Mouse (Mus musculus): ENCODE measurements around the gene Zc2hc1c. TPM values are rescaled to one million over a fixed set of nuclear protein-coding genes. Genes with fewer than 3 reads are reported as not detected.

The Zc2hc1c gene
- polyA plus RNA-seq, 1 experiment from 2014 or later = 0.96 TPM

DNA sequence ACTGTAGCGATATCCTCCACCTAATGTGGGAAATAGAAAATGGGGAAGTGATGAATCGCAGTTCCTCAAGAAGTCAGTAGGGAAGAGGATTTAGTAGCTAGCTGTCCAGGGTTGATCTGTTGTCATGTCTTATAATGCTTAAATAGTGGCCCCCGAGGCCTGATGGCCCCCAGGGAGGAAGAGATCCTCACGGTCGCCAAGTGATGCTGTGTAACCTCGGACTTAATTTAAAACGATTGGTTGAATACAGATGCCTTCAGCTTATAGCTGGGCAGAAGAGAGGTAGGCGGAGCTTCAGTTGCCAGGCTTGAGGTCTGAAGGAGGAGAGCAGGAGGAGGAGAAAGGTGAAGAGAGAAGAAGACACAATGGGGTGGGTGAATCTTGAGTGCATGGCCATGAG lies 4.1 kb upstream of the Zc2hc1c start:
- Histone ChIP-seq H3K4me1 (replicated peaks) (peaks cover 18% of the 10 kb centered on the region), H3K9me3 (replicated peaks) (no peaks in the 10 kb centered on the region), H3K27me3 (replicated peaks) (no peaks in the 10 kb centered on the region), H3K27ac (ENCODE audit: poor library complexity, severe bottlenecking) (no peak overlapping the region), H3K9ac (no peak overlapping the region), H3K4me2 (no peak overlapping the region), H3K36me3 (no peaks in the 10 kb centered on the region), H3K4me3 (no peak overlapping the region)
- 65% methylated on average over 8 of the region's 8 CpGs for WGBS
- ATAC-seq (ENCODE audit: insufficient number of reproducible peaks, low FRiP score) = no peak

DNA sequence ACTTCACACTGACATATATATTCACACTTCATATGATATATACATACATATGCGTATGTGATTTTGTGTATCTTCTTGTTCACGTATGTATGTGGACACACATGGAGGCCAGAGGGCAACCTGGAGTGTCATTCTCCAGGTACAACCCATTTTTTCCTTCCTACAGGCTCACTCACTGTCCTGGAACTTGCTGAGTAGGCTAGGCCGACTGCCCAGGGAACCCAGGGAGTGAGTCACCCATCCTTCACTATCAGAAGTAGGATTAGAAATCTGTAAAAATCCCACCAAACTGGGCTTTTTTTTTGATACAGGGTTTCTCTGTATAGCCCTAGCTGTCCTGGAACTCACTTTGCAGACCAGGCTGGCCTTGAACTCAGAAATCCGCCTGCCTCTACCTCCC lies 3.4 kb upstream of the Zc2hc1c start:
- Histone ChIP-seq H3K4me1 (replicated peaks) (peaks cover 16% of the 10 kb centered on the region), H3K4me3 (no peak overlapping the region), H3K4me2 (no peak overlapping the region), H3K9ac (no peak overlapping the region), H3K27me3 (replicated peaks) (0 out of 2 replicates have a peak, but pooled peaks cover 5% of the 10 kb centered on the region), H3K36me3 (no peaks in the 10 kb centered on the region), H3K27ac (ENCODE audit: poor library complexity, severe bottlenecking) (no peak overlapping the region), H3K9me3 (replicated peaks) (no peaks in the 10 kb centered on the region)
- ATAC-seq (ENCODE audit: insufficient number of reproducible peaks, low FRiP score) = no peak
- WGBS = 80% methylated on average over 4 of the region's 4 CpGs

DNA sequence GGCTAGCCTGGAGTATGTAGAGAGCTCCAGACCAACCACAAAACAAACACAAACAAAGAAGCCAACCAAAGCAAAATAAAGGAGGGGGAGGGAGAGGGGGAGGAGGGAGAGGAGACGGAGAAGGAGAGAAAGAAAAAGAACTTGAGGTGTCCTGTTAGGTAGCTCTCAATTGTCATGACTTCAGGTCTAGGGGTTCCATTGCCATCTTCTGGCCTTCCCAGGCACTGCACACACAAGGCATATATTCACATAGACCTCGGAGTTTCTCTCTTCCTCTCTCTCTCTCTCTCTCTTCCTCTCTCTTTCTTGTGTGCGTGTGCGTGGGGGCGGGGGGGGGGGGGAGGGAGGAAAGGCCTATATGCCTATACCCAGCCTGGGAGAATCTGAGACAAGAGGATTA lies 1.4 kb upstream of the Zc2hc1c start:
- H3K9me3 ChIP-seq (replicated peaks) = no peaks in the 10 kb centered on the region
- WGBS = 38% methylated on average over 2 of the region's 5 CpGs
- no peak overlapping the region for H3K27ac ChIP-seq (ENCODE audit: poor library complexity, severe bottlenecking)
- ATAC-seq (ENCODE audit: insufficient number of reproducible peaks, low FRiP score) = no peak
- no peaks in the 10 kb centered on the region for H3K36me3 ChIP-seq
- H3K4me2 ChIP-seq = no peak overlapping the region
- H3K9ac ChIP-seq = no peak overlapping the region
- H3K4me1 ChIP-seq (replicated peaks) = peaks cover 17% of the 10 kb centered on the region
- H3K4me3 ChIP-seq = no peak overlapping the region
- peaks cover 14% of the 10 kb centered on the region for H3K27me3 ChIP-seq (replicated peaks)

DNA sequence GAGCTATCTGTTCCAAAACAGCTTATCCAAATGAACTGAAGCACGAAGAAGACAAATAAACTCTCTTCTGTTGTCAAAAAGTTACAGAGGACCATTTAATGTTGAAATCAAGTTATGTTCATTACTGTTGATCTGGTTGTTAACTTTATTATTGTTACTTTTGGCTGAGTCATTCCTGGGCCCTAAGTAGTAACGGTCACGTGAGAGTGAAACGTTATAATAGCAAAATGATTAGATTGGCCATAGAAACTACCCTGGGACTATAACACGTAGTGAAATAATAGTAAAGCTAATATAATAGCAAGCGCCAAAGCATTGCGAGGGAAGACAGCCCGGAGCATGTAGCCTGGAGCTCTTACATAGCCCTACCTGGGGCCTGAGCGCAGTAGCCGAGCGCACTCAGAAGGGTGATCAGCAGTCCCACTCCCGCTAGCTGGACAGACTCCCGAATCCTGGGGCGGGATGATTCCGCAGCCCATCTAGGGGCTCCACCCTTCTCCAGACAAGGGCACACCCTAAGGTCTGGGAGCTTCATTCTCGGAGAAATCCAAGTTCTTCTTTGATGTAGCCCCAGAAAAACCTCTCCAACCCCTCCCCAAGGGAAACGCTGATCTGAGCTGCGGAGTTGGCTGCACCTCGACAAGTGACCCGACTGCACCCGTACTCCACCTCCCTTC lies 444 bp upstream of the Zc2hc1c start, which contains the start of gene Acyp1:
Gene Acyp1 (minus strand): TSS at position 630 of the 677 bp plus-strand sequence.
- Histone ChIP-seq H3K27ac (ENCODE audit: poor library complexity, severe bottlenecking) (peak within 1 kb of the TSS; percentile 54; the same call in 1 of the 2 replicates), H3K4me1 (replicated peaks) (peaks cover 18% of the 10 kb centered on the region), H3K9ac (peak within 1 kb of the TSS; percentile 79), H3K9me3 (replicated peaks) (no peaks in the 10 kb centered on the region), H3K4me2 (peak within 1 kb of the TSS; percentile 79), H3K4me3 (peak within 1 kb of the TSS; percentile 72), H3K27me3 (replicated peaks) (peaks cover 14% of the 10 kb centered on the region), H3K36me3 (no peaks in the 10 kb centered on the region)
- ATAC-seq (ENCODE audit: insufficient number of reproducible peaks, low FRiP score) = peak; percentile 49; the same call in 1 of the 2 replicates
- WGBS = 10% methylated on average over 21 of the region's 21 CpGs

DNA sequence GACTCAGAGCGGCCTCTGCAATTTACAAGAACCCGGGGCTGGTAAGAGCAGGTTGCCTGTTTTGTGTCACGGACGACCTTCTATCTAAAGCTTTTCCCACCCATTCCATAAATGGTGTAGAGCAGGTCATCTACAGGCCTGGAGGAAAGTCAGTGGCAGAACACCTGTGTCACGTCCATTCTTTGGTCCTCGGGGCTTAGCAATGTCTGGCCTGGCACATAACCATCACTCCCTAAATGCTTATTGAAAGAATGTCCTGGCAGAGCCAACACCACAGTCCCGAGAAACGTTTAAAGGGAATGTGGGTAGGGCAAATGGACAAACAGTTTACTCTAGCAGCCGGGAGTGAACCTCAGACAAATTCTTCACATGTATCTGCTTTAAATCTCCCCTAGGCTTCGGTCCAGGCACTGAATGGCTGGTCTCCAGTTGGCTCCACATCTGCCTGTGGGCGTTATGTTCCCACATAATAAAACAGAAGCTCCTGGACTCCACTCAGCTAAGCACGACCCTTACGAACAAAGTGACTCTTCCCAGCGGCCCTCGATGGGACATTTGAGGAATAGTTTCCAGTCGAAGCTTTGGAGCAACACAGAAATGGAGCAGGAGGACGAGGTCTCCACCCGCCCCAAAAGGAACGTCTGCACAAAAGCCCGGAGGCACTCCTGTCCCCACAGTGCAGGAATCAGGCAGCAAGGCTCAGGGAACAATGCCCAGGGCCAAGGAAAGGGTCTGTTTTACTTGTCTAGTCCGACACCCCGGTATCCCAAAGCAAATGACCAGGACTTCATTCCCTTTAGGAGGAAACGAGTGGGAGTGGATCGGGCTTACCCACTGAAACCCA lies 988 bp downstream of the Zc2hc1c start:
- peaks cover 18% of the 10 kb centered on the region for H3K4me1 ChIP-seq (replicated peaks)
- no peak for ATAC-seq (ENCODE audit: insufficient number of reproducible peaks, low FRiP score)
- H3K9ac ChIP-seq = peak overlapping the region; percentile 79; the same call in 1 of the 2 replicates
- peak overlapping the region; percentile 79 for H3K4me2 ChIP-seq
- no peak overlapping the region for H3K27ac ChIP-seq (ENCODE audit: poor library complexity, severe bottlenecking)
- peak overlapping the region; percentile 72 for H3K4me3 ChIP-seq
- no peaks in the 10 kb centered on the region for H3K36me3 ChIP-seq
- H3K9me3 ChIP-seq (replicated peaks) = peaks cover 3% of the 10 kb centered on the region; the same call in 1 of the 2 replicates
- 49% methylated on average over 24 of the region's 24 CpGs for WGBS
- peaks cover 14% of the 10 kb centered on the region for H3K27me3 ChIP-seq (replicated peaks)

DNA sequence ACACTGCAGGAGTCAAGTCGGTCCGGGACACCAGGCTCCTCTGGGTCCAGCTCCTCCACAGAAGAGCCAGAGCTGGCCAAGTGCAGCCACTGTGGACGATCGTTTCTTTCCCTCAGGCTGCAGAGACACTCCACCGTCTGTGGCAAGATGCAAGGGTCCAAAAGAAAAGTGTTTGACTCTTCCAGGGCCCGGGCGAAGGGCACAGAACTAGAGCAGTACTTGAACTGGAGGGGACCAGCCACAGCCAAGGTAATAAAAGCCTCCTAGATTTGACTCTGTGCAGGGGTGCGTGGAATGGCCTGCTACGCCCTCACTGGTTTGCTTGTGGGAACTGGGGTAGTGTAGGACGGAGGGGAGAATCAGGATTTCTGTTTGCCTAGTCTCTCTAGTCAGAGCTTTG lies 2.2 kb downstream of the Zc2hc1c start:
- Histone ChIP-seq H3K4me3 (no peak overlapping the region), H3K36me3 (no peaks in the 10 kb centered on the region), H3K4me2 (no peak overlapping the region), H3K9me3 (replicated peaks) (peaks cover 5% of the 10 kb centered on the region; the same call in 1 of the 2 replicates), H3K4me1 (replicated peaks) (peaks cover 18% of the 10 kb centered on the region), H3K27me3 (replicated peaks) (peaks cover 14% of the 10 kb centered on the region), H3K27ac (ENCODE audit: poor library complexity, severe bottlenecking) (no peak overlapping the region), H3K9ac (no peak overlapping the region)
- no peak for ATAC-seq (ENCODE audit: insufficient number of reproducible peaks, low FRiP score)
- 75% methylated on average over 10 of the region's 10 CpGs for WGBS

DNA sequence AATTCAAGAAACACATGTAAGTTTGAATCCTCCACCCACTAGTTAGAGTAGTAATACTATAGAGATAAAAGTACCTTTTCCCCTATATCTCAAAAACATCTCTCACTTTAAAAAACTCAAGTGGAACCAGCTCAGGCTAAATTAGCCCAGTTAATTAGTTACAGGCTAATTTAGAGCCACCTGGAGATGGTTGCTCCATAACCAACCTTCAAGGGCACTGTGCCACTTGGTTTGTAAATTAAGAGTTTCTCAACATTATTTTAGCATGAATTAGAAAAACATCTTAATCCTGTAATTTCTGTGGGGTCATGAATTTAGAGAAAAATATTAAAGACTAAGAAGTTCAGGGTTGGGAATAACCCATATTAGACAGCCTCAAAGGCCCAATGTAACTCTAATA lies 3.1 kb downstream of the Zc2hc1c start:
- Histone ChIP-seq H3K9me3 (replicated peaks) (peaks cover 5% of the 10 kb centered on the region; the same call in 1 of the 2 replicates), H3K4me1 (replicated peaks) (peaks cover 18% of the 10 kb centered on the region), H3K9ac (no peak overlapping the region), H3K4me3 (no peak overlapping the region), H3K4me2 (no peak overlapping the region), H3K36me3 (no peaks in the 10 kb centered on the region), H3K27ac (ENCODE audit: poor library complexity, severe bottlenecking) (no peak overlapping the region), H3K27me3 (replicated peaks) (peaks cover 14% of the 10 kb centered on the region)
- no peak for ATAC-seq (ENCODE audit: insufficient number of reproducible peaks, low FRiP score)

DNA sequence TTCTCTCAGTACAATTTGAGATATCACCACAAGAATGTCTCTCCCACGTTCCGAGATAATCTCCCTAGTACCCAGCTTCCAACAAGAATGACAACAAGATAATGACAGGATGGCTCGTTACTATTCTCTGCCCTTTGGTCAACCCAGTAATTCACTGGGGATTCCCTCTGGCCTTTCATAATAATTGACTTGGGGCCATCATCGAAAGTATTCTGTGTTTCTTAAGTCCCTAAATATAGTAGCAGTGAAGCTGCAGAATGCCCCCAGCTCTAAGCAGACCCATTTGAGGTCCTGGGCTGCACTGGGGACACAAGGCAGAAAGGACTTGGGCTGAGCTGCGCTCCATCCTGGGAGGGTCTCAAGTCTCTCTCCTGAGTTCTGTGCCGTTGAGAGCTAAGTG lies 3.9 kb downstream of the Zc2hc1c start:
- WGBS = 50% methylated on average over 6 of the region's 6 CpGs
- Histone ChIP-seq H3K4me3 (no peak overlapping the region), H3K27ac (ENCODE audit: poor library complexity, severe bottlenecking) (no peak overlapping the region)

DNA sequence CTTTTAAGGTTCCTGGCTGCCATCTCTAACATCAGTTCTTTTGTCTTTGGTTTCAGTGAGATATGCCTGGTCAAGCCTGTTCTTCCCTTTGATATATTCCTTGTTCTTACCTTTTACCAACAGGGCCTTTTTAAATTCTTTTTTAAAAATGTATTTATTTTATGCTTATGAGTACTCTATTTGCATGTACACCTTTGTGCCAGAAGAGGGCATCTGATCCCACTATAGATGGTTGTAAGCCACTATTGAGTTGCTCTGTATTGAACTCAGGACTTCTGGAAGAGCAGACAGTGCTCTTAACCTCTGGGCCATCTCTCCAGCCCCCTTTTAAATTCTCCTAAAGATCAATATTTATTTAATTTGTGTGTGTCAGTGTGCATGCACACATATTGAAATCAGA lies 4.5 kb downstream of the Zc2hc1c start:
- Histone ChIP-seq H3K4me2 (no peak overlapping the region), H3K9ac (no peak overlapping the region), H3K27me3 (replicated peaks) (peaks cover 14% of the 10 kb centered on the region), H3K36me3 (no peaks in the 10 kb centered on the region), H3K4me3 (no peak overlapping the region), H3K9me3 (replicated peaks) (peaks cover 5% of the 10 kb centered on the region; the same call in 1 of the 2 replicates), H3K4me1 (replicated peaks) (peaks cover 14% of the 10 kb centered on the region), H3K27ac (ENCODE audit: poor library complexity, severe bottlenecking) (no peak overlapping the region)
- ATAC-seq (ENCODE audit: insufficient number of reproducible peaks, low FRiP score) = no peak

More for the DNA sequence above, 3.9 kb downstream of the Zc2hc1c start:
- ATAC-seq (ENCODE audit: insufficient number of reproducible peaks, low FRiP score) = no peak
- peaks cover 18% of the 10 kb centered on the region for H3K4me1 ChIP-seq (replicated peaks)
- no peak overlapping the region for H3K9ac ChIP-seq
- peaks cover 5% of the 10 kb centered on the region; the same call in 1 of the 2 replicates for H3K9me3 ChIP-seq (replicated peaks)
- no peak overlapping the region for H3K4me2 ChIP-seq
- H3K27me3 ChIP-seq (replicated peaks) = peaks cover 14% of the 10 kb centered on the region
- no peaks in the 10 kb centered on the region for H3K36me3 ChIP-seq

DNA sequence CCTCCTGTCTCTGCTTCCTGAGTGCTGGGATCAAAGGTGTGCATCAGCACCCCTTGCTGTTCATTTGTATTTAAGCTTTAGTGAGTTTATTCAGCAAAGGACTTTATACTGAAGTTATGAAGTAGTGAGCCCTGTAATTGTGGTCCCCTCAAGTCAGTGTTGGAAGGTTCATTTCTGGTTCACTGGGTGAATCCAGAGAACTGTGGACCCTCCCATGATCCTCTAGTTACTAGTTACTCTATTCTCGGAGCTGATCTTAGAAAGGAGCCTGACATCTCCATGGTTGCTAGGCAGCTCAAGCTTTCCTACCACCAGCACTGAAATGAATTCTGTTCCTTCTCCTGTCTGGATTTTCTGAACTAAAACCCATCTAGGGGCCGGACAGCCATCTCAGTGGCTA lies 7.1 kb downstream of the Zc2hc1c start:
- H3K9me3 ChIP-seq (replicated peaks) = peaks cover 5% of the 10 kb centered on the region; the same call in 1 of the 2 replicates
- no peak overlapping the region for H3K27ac ChIP-seq (ENCODE audit: poor library complexity, severe bottlenecking)
- H3K9ac ChIP-seq = no peak overlapping the region
- no peak overlapping the region for H3K4me3 ChIP-seq
- H3K4me2 ChIP-seq = no peak overlapping the region
- no peak for ATAC-seq (ENCODE audit: insufficient number of reproducible peaks, low FRiP score)
- WGBS = 82% methylated on average over 2 of the region's 2 CpGs
- H3K4me1 ChIP-seq (replicated peaks) = 0 out of 2 replicates have a peak, but pooled peaks cover 2% of the 10 kb centered on the region
- peaks cover 5% of the 10 kb centered on the region for H3K27me3 ChIP-seq (replicated peaks)
- H3K36me3 ChIP-seq = peaks cover 12% of the 10 kb centered on the region

DNA sequence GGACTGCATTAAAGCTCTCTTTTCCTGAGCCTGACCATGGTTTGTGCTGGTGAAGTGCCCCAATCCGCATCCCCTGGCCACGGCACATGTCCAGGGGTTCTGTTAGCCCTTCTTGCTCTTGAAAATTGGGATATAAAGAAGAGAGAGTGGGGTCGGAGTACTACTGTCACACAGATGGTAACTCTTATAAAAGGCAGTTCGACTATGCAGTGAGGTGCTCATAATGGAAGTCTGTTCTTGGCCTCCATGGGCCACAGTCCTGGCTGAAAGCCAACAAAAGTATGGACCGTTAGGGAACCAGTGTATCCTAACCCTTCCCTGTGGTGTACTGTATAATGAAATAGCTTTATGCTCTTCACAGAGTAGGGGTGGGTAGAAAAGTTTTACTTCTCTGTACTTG lies 8.5 kb downstream of the Zc2hc1c start:
- Histone ChIP-seq H3K4me3 (no peak overlapping the region), H3K4me2 (no peak overlapping the region), H3K27me3 (replicated peaks) (no peaks in the 10 kb centered on the region), H3K27ac (ENCODE audit: poor library complexity, severe bottlenecking) (no peak overlapping the region), H3K9me3 (replicated peaks) (peaks cover 5% of the 10 kb centered on the region; the same call in 1 of the 2 replicates), H3K36me3 (peaks cover 26% of the 10 kb centered on the region), H3K9ac (no peak overlapping the region), H3K4me1 (replicated peaks) (0 out of 2 replicates have a peak, but pooled peaks cover 1% of the 10 kb centered on the region)
- ATAC-seq (ENCODE audit: insufficient number of reproducible peaks, low FRiP score) = no peak
- WGBS = 74% methylated on average over 5 of the region's 5 CpGs

Measured in heart, embryonic 12.5 days (tissue).